In genomic region chr7:16117100-16117499, GRCm38 (mm10) we compare ENCODE assay signal across 14 mouse cellular contexts. TPM values are rescaled to one million over a fixed set of nuclear protein-coding genes. Genes with fewer than 3 reads are reported as not detected.
"Had no signal": no experiment of that assay in that cellular context is flagged by ENCODE, and none has a peak within 500 bp of the region (broad histone marks: within the 10 kb centered on the region; RNA-seq: fewer than 3 reads in every experiment).

No protein-coding gene starts in this region.

- DNase-seq: kidney, adult 8-10 months; kidney, postnatal 25 days; layer of hippocampus, adult 9-11 months; liver; liver, embryonic 13.5 days; liver, postnatal 0 days; lung, postnatal 36 days; thymus, postnatal 14 days had no signal

- ATAC-seq: liver, postnatal 0 days; midbrain, embryonic 13.5 days had no signal

RNA-seq across cellular contexts. Expression of gene Slc8a2, which starts 12.5 kb away (rescaled TPM):
- total RNA-seq: megakaryocyte progenitor cell, adult 5-6 weeks; neutrophil, adult 5-6 weeks had no signal
- polyA plus RNA-seq: liver, embryonic 13.5 days; liver, postnatal 0 days had no signal

RNA-seq across cellular contexts. Expression of gene Zfp541, which starts 55.5 kb away (rescaled TPM):
- polyA plus RNA-seq: limb, embryonic 12.5 days; liver, embryonic 13.5 days; liver, postnatal 0 days; lung, embryonic 15.5 days; midbrain, embryonic 13.5 days; myocyte had no signal

RNA-seq across cellular contexts. Expression of gene Meis3, which starts 57.8 kb away (rescaled TPM):
- total RNA-seq: megakaryocyte progenitor cell, adult 5-6 weeks had no signal
